ENCODE assay signal across 34 mouse cellular contexts in genomic region chr7:142068429-142068828, GRCm38 (mm10). TPM values are rescaled to one million over a fixed set of nuclear protein-coding genes. Genes with fewer than 3 reads are reported as not detected.
DNase-seq lines count a peak whose midpoint lies in the region; ATAC-seq and TF ChIP-seq lines count a peak whose summit lies in the region.
"Had no signal": no experiment of that assay in that cellular context is flagged by ENCODE, and none has a peak within 500 bp of the region (broad histone marks: within the 10 kb centered on the region; RNA-seq: fewer than 3 reads in every experiment).

No protein-coding gene starts in this region.

- TF ChIP-seq CTCF in MEL (IDR thresholded peaks at IDR 0.05 in 2 of 3, conservative IDR thresholded peaks at IDR 0.05 in 1 of 3; ENCODE audit: control insufficient read depth in 1 of 3, insufficient read depth in 1 of 3, low read depth in 2 of 3, low read length in 3 of 3, poor library complexity in 1 of 3, severe bottlenecking in 1 of 3): no peak

- no peak overlapping the region for H3K4me3 ChIP-seq in MEL (ENCODE audit: control insufficient read depth in 1 of 2, insufficient read depth in 1 of 2, low read depth in 2 of 2, low read length in 2 of 2)
- no peak overlapping the region for H3K4me3 ChIP-seq in intestine, embryonic 16.5 days (ENCODE audit: low read length)
- H3K4me3 ChIP-seq: embryonic facial prominence, embryonic 13.5 days; erythroblast, embryonic 14.5 days; forebrain, embryonic 13.5 days; heart, embryonic 13.5 days; hindbrain, embryonic 13.5 days; liver, embryonic 15.5 days had no signal

- intact Hi-C loops in heart, postnatal 25 days (cut with DNase I): loop anchor here (5.0 kb wide), 1 partner anchor 51 kb away; no protein-coding TSS in a partner anchor

- peak; percentile 85 for ATAC-seq in intestine, embryonic 16.5 days
- peak; percentile 73 for ATAC-seq in megakaryocyte progenitor cell, adult 5-6 weeks (replicated peaks; ENCODE audit: poor library complexity)
- ATAC-seq: CD4-positive, CD25-positive, alpha-beta regulatory T cell, adult 4 months; forebrain, embryonic 13.5 days; Patski had no signal

- TF ChIP-seq POLR2A in MEL (IDR thresholded peaks at IDR 0.05; ENCODE audit: control insufficient read depth in 1 of 2, insufficient read depth in 1 of 2, low read depth in 1 of 2, low read length in 2 of 2, poor library complexity in 1 of 2): no peak

- no peaks in the 10 kb centered on the region for H3K79me2 ChIP-seq in MEL (ENCODE audit: control insufficient read depth, insufficient read depth, low read length, poor library complexity)

- no peak overlapping the region for H3K9ac ChIP-seq in MEL (ENCODE audit: control insufficient read depth, low read depth, low read length, poor library complexity, severe bottlenecking)
- H3K9ac ChIP-seq in intestine, embryonic 16.5 days (ENCODE audit: low read depth, low read length): no peak overlapping the region
- H3K9ac ChIP-seq: embryonic facial prominence, embryonic 13.5 days; forebrain, embryonic 13.5 days; heart, embryonic 13.5 days; hindbrain, embryonic 13.5 days; liver, embryonic 15.5 days had no signal

- TF ChIP-seq RAD21 in MEL (IDR thresholded peaks at IDR 0.05; ENCODE audit: low read depth, low read length): no peak

- H3K27ac ChIP-seq in MEL (ENCODE audit: control insufficient read depth, low read depth, low read length): no peak overlapping the region
- H3K27ac ChIP-seq in intestine, embryonic 16.5 days (ENCODE audit: low read length): peak overlapping the region; percentile 70
- H3K27ac ChIP-seq: embryonic facial prominence, embryonic 13.5 days; forebrain, embryonic 13.5 days; heart, embryonic 13.5 days; hindbrain, embryonic 13.5 days; liver, embryonic 15.5 days had no signal

- H3K36me3 ChIP-seq in MEL (ENCODE audit: control insufficient read depth in 1 of 2, insufficient read depth in 2 of 2, low read length in 2 of 2): no peaks in the 10 kb centered on the region
- H3K36me3 ChIP-seq in intestine, embryonic 16.5 days (ENCODE audit: control insufficient read depth, insufficient read depth, low read length): no peaks in the 10 kb centered on the region
- H3K36me3 ChIP-seq: embryonic facial prominence, embryonic 13.5 days; heart, embryonic 13.5 days; hindbrain, embryonic 13.5 days; liver, embryonic 15.5 days had no signal

- peak; percentile 93 for DNase-seq in heart, adult 11 months
- no peak for DNase-seq in heart, postnatal 25 days (ENCODE audit: low spot score)
- DNase-seq in MEL (ENCODE audit: low read depth, low spot score) (peak; percentile 49), MN1 (ENCODE audit: low spot score) (no peak)
- no peak for DNase-seq in layer of hippocampus, adult 18-20 months (ENCODE audit: low spot score in 2 of 2)
- DNase-seq in natural killer cell, adult 2 months (ENCODE audit: low spot score in 2 of 2): no peak
- DNase-seq: adrenal gland, postnatal 36 days; cerebellum, adult 18-20 months; cerebellum, postnatal 14 days; heart, postnatal 14 days; kidney, postnatal 25 days; layer of hippocampus, adult 9-11 months; liver; midbrain, embryonic 14.5 days; right cerebral cortex, adult 18-20 months had no signal

- peaks cover 15 to 19% of the 10 kb centered on the region in 2 experiments for H3K27me3 ChIP-seq in MEL (ENCODE audit: control insufficient read depth in 1 of 2, insufficient read depth in 2 of 2, low read length in 2 of 2)
- H3K27me3 ChIP-seq in intestine, embryonic 16.5 days (replicated peaks; ENCODE audit: control insufficient read depth, insufficient read depth, low read length): no peaks in the 10 kb centered on the region
- H3K27me3 ChIP-seq: Patski had no signal

- no peaks in the 10 kb centered on the region for H3K9me3 ChIP-seq in MEL (replicated peaks; ENCODE audit: insufficient read depth, low read length)
- no peaks in the 10 kb centered on the region for H3K9me3 ChIP-seq in intestine, embryonic 16.5 days (ENCODE audit: control insufficient read depth, low read length)
- H3K9me3 ChIP-seq: embryonic facial prominence, embryonic 13.5 days; forebrain, embryonic 13.5 days; heart, embryonic 13.5 days; hindbrain, embryonic 13.5 days; liver, embryonic 15.5 days had no signal

- H3K4me2 ChIP-seq in intestine, embryonic 16.5 days (ENCODE audit: low read depth, low read length): no peak overlapping the region
- H3K4me2 ChIP-seq: embryonic facial prominence, embryonic 13.5 days; forebrain, embryonic 13.5 days; heart, embryonic 13.5 days; hindbrain, embryonic 13.5 days; liver, embryonic 15.5 days had no signal

- TF ChIP-seq EP300 in MEL (IDR thresholded peaks at IDR 0.05; ENCODE audit: low read depth in 1 of 2, low read length in 2 of 2): no peak

- WGBS in intestine, embryonic 16.5 days: 54% methylated on average over 4 of the region's 4 CpGs

- H3K4me1 ChIP-seq in MEL (ENCODE audit: control insufficient read depth in 1 of 2, insufficient read depth in 2 of 2, low read length in 2 of 2): peaks cover 0 to 4% of the 10 kb centered on the region in 2 experiments; a peak in 1 of 4 replicates
- H3K4me1 ChIP-seq in intestine, embryonic 16.5 days (ENCODE audit: control insufficient read depth, insufficient read depth, low read length): peaks cover 12% of the 10 kb centered on the region

TF ChIP-seq in MEL, 35 proteins besides CTCF, POLR2A, EP300 and RAD21:
- no peak for TF ChIP-seq SMC3 (IDR thresholded peaks at IDR 0.05; ENCODE audit: low read depth, low read length)
- no peak for TF ChIP-seq USF1 (IDR thresholded peaks at IDR 0.05; ENCODE audit: low read depth, low read length)
- no peak for TF ChIP-seq UBTF (IDR thresholded peaks at IDR 0.05; ENCODE audit: borderline replicate concordance, insufficient read depth, low read depth, low read length)
- TF ChIP-seq USF2 (IDR thresholded peaks at IDR 0.05; ENCODE audit: borderline replicate concordance in 1 of 2, insufficient read depth in 1 of 2, low read depth in 1 of 2, low read length in 2 of 2): no peak
- TF ChIP-seq ZKSCAN1 (IDR thresholded peaks at IDR 0.05; ENCODE audit: low read depth, low read length): peak; percentile 82
- TF ChIP-seq MYC (IDR thresholded peaks at IDR 0.05; ENCODE audit: low read depth, low read length): no peak
- no peak for TF ChIP-seq MXI1 (IDR thresholded peaks at IDR 0.05; ENCODE audit: low read depth, low read length)
- no peak for TF ChIP-seq POLR2AphosphoS2 (IDR thresholded peaks at IDR 0.05; ENCODE audit: low read length)

RNA-seq across cellular contexts. Expression of gene Mob2, which starts 7.6 kb away (rescaled TPM):
- total RNA-seq in heart, postnatal 25 days (2021): 10 to 100 TPM; 40.2 to 40.7 TPM
- 33.6 and 33.9 TPM in 2 replicates for total RNA-seq in MEL (2012; rRNA removed)
- polyA plus RNA-seq in MEL (2012; ENCODE audit: insufficient read depth in 1 of 2, insufficient read length in 2 of 2, low read depth in 1 of 2, low replicate concordance in 2 of 2, missing spikeins in 1 of 2): 10 to 100 TPM in 1 of 2 experiments, not detected in 1; 45.2 TPM
- polyA plus RNA-seq in intestine, embryonic 16.5 days (2015; fragmentation: Nextera tagmentation; extraction: Ambion mirVana): 57.8 and 64.4 TPM in 2 replicates
- total RNA-seq in megakaryocyte progenitor cell, adult 5-6 weeks (2015): 45.3 and 45.9 TPM in 2 replicates
- total RNA-seq in megakaryocyte progenitor cell, adult 5-6 weeks (2017): 45.9 and 47.1 TPM in 2 replicates
- total RNA-seq in layer of hippocampus, adult 18-20 months (2021): 10 to 100 TPM; 29.0 to 32.0 TPM

RNA-seq across cellular contexts. Expression of gene Dusp8, which starts 27.2 kb away (rescaled TPM):
- 10 to 100 TPM; 39.7 to 53.5 TPM for total RNA-seq in heart, postnatal 25 days (2021)
- 0.20 and 0.23 TPM in 2 replicates for total RNA-seq in MEL (2012; rRNA removed)
- polyA plus RNA-seq in MEL (2012; ENCODE audit: insufficient read depth in 1 of 2, insufficient read length in 2 of 2, low read depth in 1 of 2, low replicate concordance in 2 of 2, missing spikeins in 1 of 2): under 1 TPM in 1 of 2 experiments, not detected in 1; 0.31 TPM
- 4.8 and 5.6 TPM in 2 replicates for polyA plus RNA-seq in intestine, embryonic 16.5 days (2015; fragmentation: Nextera tagmentation; extraction: Ambion mirVana)
- total RNA-seq in megakaryocyte progenitor cell, adult 5-6 weeks (2015): 0.12 TPM in 1 of 2 replicates, not detected in the other
- total RNA-seq in megakaryocyte progenitor cell, adult 5-6 weeks (2017): not detected in 2 replicates
- 100 to 1,000 TPM; 130 to 133 TPM for total RNA-seq in layer of hippocampus, adult 18-20 months (2021)

RNA-seq across cellular contexts. Expression of gene Gm45618, which starts 52.1 kb away (rescaled TPM):
- total RNA-seq in heart, postnatal 25 days (2021): not detected
- total RNA-seq in MEL (2012; rRNA removed): not detected in 2 replicates
- not detected for polyA plus RNA-seq in MEL (2012; ENCODE audit: insufficient read depth in 1 of 2, insufficient read length in 2 of 2, low read depth in 1 of 2, low replicate concordance in 2 of 2, missing spikeins in 1 of 2)
- not detected in 2 replicates for polyA plus RNA-seq in intestine, embryonic 16.5 days (2015; fragmentation: Nextera tagmentation; extraction: Ambion mirVana)
- total RNA-seq in megakaryocyte progenitor cell, adult 5-6 weeks (2015): not detected in 2 replicates
- total RNA-seq in megakaryocyte progenitor cell, adult 5-6 weeks (2017): not detected in 2 replicates
- not detected for total RNA-seq in layer of hippocampus, adult 18-20 months (2021)
- total RNA-seq: adrenal gland, adult 18-20 months; adrenal gland, postnatal 36 days; gastrocnemius, adult 18-20 months; heart, postnatal 14 days; left cerebral cortex, adult 18-20 months; left cerebral cortex, postnatal 25 days had no signal
- polyA plus RNA-seq: CD4-positive, CD25-positive, alpha-beta regulatory T cell, adult 4 months; embryonic facial prominence, embryonic 13.5 days; erythroblast, embryonic 14.5 days; forebrain, embryonic 13.5 days; gonadal fat pad, adult 2 months; heart, embryonic 13.5 days; kidney, embryonic 14.5 days; liver, embryonic 15.5 days; lung, embryonic 16.5 days; neural tube, embryonic 14.5 days; Patski; urinary bladder, adult 2 months had no signal

Comparison
In these comparisons a context has a peak if more than half of its experiments do, and no peak if none do; other contexts are left out.
1. DNase-seq: peak in heart, adult 11 months (single experiment) and MEL (single experiment); none in heart, postnatal 25 days (single experiment), layer of hippocampus, adult 18-20 months (0 of 2), MN1 (single experiment) and natural killer cell, adult 2 months (0 of 2).
2. RNA of gene Dusp8, which starts 27.2 kb away (total RNA-seq): 130 to 133 TPM in layer of hippocampus, adult 18-20 months and 39.7 to 53.5 TPM in heart, postnatal 25 days; 0.20 to 0.23 TPM in MEL and 0.12 TPM in megakaryocyte progenitor cell, adult 5-6 weeks; every median in the first group is over 10 times any median in the second.